Mouse (Mus musculus): ENCODE measurements around the gene Ankrd2. TPM values are rescaled to one million over a fixed set of nuclear protein-coding genes. Genes with fewer than 3 reads are reported as not detected.

Ankrd2 gene
- polyA plus RNA-seq, 1 experiment, result not detected

DNA sequence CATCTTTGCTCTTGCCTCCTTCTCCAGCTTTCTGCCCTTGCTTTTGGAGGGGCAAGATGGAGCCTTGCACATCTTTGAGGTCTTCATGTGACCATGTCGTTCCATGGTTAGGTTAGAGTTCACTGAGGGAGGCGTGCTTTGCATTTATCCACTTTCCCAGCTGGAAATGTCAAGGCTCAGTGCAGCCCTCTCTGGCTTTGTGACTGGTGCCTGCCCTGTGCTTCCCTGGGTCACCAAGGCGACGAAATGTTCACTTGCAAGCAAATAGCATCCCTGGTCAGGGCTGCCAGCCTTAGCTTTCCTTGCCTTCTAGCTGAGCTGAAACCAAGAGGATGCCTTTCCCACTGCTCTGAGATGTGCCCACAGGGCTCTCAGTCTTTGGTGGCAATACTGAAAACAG lies 25.4 kb upstream of the Ankrd2 start:
- no peaks in the 10 kb centered on the region for H3K9me3 ChIP-seq
- H3K27me3 ChIP-seq (replicated peaks), result peaks cover 44% of the 10 kb centered on the region
- peaks cover 17% of the 10 kb centered on the region for H3K36me3 ChIP-seq (replicated peaks; ENCODE audit: low read length)
- H3K4me1 ChIP-seq, result peaks cover 56% of the 10 kb centered on the region
- TF ChIP-seq FLI1 (IDR thresholded peaks at IDR 0.05; ENCODE audit: low read length) (no peak), GATA1 (IDR thresholded peaks at IDR 0.05; ENCODE audit: borderline replicate concordance, low read length) (no peak)
- H3K4me3 ChIP-seq (replicated peaks), result no peak overlapping the region

DNA sequence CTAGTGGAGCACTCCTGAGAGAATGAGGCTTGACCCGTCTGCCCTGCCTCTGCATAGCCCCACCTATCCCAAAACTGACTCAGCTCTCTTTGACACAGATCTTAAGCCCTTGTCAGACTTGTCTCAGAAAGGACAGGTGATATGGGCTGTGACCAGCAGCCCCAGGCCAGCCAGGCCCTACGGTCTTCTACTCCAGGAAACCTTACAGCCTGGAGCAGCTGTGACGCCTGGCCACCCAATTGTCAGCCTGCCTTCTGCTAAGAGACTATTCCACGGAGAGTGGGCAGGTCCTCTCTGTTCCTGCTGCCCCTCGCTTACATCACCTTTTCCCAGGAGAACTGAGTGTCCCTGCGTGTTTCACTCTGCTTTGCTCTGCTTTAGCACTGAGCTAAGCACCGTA lies 24.7 kb upstream of the Ankrd2 start:
- peaks cover 56% of the 10 kb centered on the region for H3K4me1 ChIP-seq
- no peak overlapping the region for H3K4me3 ChIP-seq (replicated peaks)
- TF ChIP-seq FLI1 (IDR thresholded peaks at IDR 0.05; ENCODE audit: low read length) (no peak), GATA1 (IDR thresholded peaks at IDR 0.05; ENCODE audit: borderline replicate concordance, low read length) (no peak)
- peaks cover 39% of the 10 kb centered on the region for H3K27me3 ChIP-seq (replicated peaks)
- peaks cover 17% of the 10 kb centered on the region for H3K36me3 ChIP-seq (replicated peaks; ENCODE audit: low read length)
- no peaks in the 10 kb centered on the region for H3K9me3 ChIP-seq

DNA sequence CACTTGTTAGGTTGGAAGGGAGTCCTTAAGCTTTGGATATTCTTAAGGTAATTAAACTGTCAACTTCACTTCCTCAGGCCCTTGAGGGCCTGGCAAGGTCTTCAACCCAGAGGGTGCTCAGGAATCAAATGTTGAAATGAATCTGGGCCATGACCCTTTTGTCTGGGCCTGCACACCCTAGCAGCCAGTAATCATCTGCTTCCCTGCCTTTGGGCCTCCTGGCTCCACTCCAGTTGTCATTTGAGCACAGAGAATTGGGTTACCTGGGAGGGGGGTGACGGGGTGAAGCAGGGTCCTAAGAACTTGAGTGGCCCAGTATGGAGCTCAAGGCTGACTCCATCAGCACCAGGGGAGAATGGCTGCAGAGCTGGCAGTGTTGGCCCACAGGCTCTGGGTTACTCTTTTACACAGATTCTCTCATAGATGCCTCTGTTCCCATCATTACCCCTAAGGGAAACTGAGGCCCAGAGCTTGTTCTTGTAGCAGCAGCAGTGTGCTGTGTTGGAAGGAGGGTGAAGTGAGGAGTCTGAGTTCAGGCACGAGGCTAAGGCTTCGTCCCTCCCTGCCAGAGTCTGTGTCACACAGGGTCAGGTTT lies 21.5 kb upstream of the Ankrd2 start:
- Histone ChIP-seq H3K4me1 (peaks cover 63% of the 10 kb centered on the region), H3K36me3 (replicated peaks; ENCODE audit: low read length) (peaks cover 15% of the 10 kb centered on the region), H3K4me3 (replicated peaks) (no peak overlapping the region), H3K27me3 (replicated peaks) (peaks cover 24% of the 10 kb centered on the region), H3K9me3 (no peaks in the 10 kb centered on the region)
- TF ChIP-seq FLI1 (IDR thresholded peaks at IDR 0.05; ENCODE audit: low read length) (no peak), GATA1 (IDR thresholded peaks at IDR 0.05; ENCODE audit: borderline replicate concordance, low read length) (no peak)

DNA sequence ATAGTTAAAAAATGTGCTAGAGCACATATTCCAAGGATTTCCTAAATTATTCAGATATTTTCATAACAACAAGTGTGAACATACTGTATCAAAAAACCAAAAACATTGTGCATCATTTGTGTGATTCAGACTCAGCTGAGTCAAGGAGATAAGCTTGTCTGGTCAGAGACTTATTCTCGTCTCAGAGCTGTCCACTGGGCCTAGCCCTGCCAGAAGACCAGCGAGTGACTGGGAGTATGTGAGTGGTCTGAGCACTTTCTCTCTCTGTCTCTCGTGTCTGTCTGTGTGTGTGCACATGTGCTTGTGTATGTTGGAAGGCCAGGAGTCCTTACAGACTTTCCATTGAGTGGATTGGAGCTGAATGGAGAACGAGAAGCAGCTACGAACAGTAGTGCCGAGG lies 20.8 kb upstream of the Ankrd2 start:
- Histone ChIP-seq H3K4me1 (peaks cover 69% of the 10 kb centered on the region), H3K9me3 (no peaks in the 10 kb centered on the region), H3K4me3 (replicated peaks) (no peak overlapping the region), H3K36me3 (replicated peaks; ENCODE audit: low read length) (peaks cover 15% of the 10 kb centered on the region), H3K27me3 (replicated peaks) (peaks cover 21% of the 10 kb centered on the region)
- TF ChIP-seq GATA1 (IDR thresholded peaks at IDR 0.05; ENCODE audit: borderline replicate concordance, low read length) (no peak), FLI1 (IDR thresholded peaks at IDR 0.05; ENCODE audit: low read length) (no peak)

DNA sequence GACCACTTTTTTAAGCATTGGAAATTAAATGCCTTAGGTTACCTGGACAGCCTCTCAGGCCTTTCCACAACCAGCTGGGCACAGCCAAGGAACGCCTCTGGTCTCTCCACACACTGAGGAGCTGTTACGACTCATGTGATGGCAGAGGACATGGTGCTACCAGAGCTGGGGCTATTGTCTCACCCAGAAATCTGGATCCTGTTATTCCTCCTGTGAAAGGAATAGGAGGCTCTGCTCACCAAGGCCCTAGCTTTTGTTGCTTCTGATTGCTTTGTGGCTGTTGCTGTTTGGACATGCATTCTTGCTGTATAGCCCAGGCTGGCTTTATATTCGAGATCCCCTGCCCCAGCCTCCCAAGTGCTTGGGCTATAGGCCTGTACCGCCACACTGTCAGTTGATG lies 19.5 kb upstream of the Ankrd2 start:
- peaks cover 22% of the 10 kb centered on the region for H3K36me3 ChIP-seq (replicated peaks; ENCODE audit: low read length)
- no peak for TF ChIP-seq GATA1 (IDR thresholded peaks at IDR 0.05; ENCODE audit: borderline replicate concordance, low read length)
- no peak for TF ChIP-seq FLI1 (IDR thresholded peaks at IDR 0.05; ENCODE audit: low read length)
- H3K9me3 ChIP-seq, result no peaks in the 10 kb centered on the region
- H3K27me3 ChIP-seq (replicated peaks), result peaks cover 9% of the 10 kb centered on the region
- H3K4me1 ChIP-seq, result peaks cover 71% of the 10 kb centered on the region
- H3K4me3 ChIP-seq (replicated peaks), result no peak overlapping the region

DNA sequence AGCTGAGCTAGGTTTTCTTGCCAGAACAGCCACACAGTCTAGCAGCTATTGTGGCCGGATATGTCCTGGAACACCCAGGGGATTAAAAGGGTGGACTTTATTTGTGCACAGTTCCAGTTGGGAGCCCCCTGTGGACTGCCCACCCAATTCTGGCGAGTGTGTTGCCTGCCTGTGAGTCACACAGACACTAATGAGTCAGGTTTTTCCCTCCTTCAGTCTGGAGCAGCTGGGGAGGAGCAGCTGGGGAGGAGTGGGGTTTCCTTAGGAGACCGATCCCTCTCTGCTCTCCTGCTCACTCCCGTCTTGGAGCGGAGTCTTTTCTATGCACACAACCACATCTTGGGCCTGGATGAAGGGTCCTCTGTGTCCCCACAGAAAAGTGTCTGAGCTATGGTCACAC lies 19.0 kb upstream of the Ankrd2 start:
- Histone ChIP-seq H3K27me3 (replicated peaks) (peaks cover 6% of the 10 kb centered on the region), H3K4me3 (replicated peaks) (no peak overlapping the region), H3K36me3 (replicated peaks; ENCODE audit: low read length) (peaks cover 20% of the 10 kb centered on the region), H3K9me3 (no peaks in the 10 kb centered on the region), H3K4me1 (peaks cover 76% of the 10 kb centered on the region)
- TF ChIP-seq FLI1 (IDR thresholded peaks at IDR 0.05; ENCODE audit: low read length), result no peak

DNA sequence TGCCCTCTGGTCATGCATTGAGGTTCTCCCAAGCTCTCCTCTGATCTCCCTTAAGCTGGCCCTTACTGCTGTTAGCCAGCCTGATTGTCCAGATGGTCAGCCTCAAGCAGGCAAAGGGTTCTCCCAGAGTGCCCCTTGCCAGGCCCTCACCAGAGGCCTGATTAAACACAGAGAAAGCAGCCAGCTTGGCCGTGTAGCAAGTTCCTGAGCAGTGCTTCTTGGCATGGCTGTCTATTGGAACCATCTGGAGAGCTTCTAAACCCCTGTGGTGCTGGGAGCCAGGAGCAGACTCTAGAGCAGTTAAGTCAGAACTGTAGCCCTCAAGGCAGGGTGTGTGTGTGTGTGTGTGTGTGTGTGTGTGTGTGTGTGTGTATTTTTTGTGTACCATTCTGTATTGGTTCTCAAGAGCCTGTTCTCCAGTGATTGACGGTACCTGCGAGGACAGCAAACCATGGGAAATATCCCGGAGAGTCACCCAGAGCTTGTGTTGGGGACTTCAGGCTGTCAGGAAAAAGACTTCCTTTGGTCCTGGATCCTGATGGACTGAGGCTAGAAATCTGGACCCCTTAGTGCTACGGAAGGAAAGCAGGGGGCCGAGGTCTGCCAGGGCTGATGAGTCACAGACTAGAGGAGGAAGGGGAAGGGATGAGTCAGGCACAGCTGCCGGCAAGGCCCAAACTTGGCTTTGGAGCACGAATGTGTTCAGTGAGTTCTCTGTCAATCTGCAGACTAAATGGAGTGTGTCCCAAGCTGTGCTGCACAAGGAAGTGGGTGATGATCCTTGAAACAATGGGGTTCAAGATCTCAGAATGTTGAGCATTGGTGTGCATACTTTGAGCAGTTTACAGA lies 18.2 kb upstream of the Ankrd2 start:
- H3K27me3 ChIP-seq (replicated peaks), result peaks cover 4% of the 10 kb centered on the region
- peaks cover 84% of the 10 kb centered on the region for H3K4me1 ChIP-seq
- peak overlapping the region; percentile 71 for H3K4me3 ChIP-seq (replicated peaks)
- TF ChIP-seq FLI1 (IDR thresholded peaks at IDR 0.05; ENCODE audit: low read length) (no peak), GATA1 (IDR thresholded peaks at IDR 0.05; ENCODE audit: borderline replicate concordance, low read length) (no peak)
- H3K9me3 ChIP-seq, result no peaks in the 10 kb centered on the region
- H3K36me3 ChIP-seq (replicated peaks; ENCODE audit: low read length), result peaks cover 22% of the 10 kb centered on the region

DNA sequence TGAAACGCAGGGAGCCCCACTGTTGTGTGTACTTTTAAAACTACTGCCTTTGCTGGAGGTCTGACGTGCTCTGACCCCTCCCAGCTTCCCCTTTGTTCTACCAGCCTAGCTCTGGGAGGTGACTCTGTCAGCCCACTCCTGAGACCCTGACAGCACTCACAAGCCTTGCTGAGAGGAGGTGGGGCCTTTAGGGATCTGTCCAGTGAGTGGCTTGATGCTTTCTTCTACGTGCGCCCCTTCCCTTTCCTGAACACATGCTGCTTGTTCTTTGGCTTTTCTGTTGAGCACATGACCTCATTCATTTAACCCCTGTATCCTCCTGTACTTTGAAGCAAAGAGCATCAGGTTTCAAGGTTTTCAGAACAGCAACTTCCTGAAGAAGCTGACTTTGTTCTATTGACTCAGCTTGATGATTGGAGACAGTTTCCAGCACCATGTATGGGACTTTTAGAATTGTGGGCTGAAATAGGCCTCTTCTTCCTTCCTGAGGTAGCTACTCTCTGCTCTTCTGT lies 16.7 kb upstream of the Ankrd2 start:
- H3K4me1 ChIP-seq, result peaks cover 98% of the 10 kb centered on the region
- H3K4me3 ChIP-seq (replicated peaks), result peak overlapping the region; percentile 38
- TF ChIP-seq FLI1 (IDR thresholded peaks at IDR 0.05; ENCODE audit: low read length) (no peak), GATA1 (IDR thresholded peaks at IDR 0.05; ENCODE audit: borderline replicate concordance, low read length) (no peak)

DNA sequence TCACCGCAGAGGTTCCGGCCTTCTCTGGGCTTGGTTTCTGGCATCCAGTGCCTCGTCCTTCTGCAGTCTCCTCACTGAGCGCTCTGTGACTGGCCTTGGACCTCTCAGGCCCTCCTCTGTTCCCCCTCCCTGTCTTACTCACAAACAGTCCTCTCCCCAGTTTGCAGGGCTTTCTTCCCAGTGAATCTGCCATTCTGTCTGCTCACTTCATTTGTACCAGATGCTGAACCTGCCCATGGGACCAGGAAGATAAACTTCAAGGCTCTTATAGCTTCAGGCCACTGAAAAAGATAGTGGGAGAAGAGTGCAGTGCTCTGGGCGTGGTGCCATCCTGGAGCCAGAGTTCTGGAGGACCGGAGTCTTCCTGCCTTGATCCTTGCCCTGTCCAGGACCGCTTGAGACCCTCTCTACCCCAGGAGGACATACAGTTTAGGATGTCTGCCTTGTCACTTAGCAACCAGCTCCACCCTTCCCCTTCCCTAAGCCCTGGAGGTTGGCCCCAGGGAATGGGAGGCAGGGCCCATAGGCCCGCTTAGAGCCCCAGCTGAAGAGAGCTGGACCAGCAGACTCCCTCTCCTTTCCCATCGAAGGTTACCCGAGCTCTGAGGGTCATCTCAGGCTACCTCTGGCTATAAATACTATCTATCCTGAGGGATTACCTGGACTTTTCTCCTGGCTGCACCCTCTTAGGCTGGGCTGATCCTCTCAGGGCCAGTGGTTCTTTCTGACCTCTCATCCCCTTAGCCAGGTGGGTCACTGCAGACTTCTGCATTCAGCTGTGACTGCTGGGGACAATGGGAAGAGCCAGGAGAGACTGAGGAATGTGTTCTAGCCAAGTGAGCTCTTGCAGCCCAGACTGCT lies 13.9 kb upstream of the Ankrd2 start:
- Histone ChIP-seq H3K4me1 (peaks cover 90% of the 10 kb centered on the region), H3K36me3 (replicated peaks; ENCODE audit: low read length) (peaks cover 18% of the 10 kb centered on the region), H3K4me3 (replicated peaks) (peak overlapping the region; percentile 82), H3K27me3 (replicated peaks) (peaks cover under 1% of the 10 kb centered on the region), H3K9me3 (no peaks in the 10 kb centered on the region)
- TF ChIP-seq GATA1 (IDR thresholded peaks at IDR 0.05; ENCODE audit: borderline replicate concordance, low read length), result no peak
- TF ChIP-seq FLI1 (IDR thresholded peaks at IDR 0.05; ENCODE audit: low read length), result no peak

More for the DNA sequence above, 16.7 kb upstream of the Ankrd2 start:
- Histone ChIP-seq H3K27me3 (replicated peaks) (no peaks in the 10 kb centered on the region), H3K36me3 (replicated peaks; ENCODE audit: low read length) (peaks cover 20% of the 10 kb centered on the region), H3K9me3 (no peaks in the 10 kb centered on the region)
